Mouse (Mus musculus) stomach, postnatal 0 days (tissue): ENCODE results near the gene Txlna.

Experiments used
- CTCF ChIP-seq: IDR thresholded peaks from 2 replicates; pipeline ENCODE4 v1.5.1; 2016; ENCODE audit warnings: antibody characterized with exemption, low read depth, mild to moderate bottlenecking, moderate library complexity
- EP300 ChIP-seq: optimal IDR thresholded peaks from 2 replicates; pipeline ENCODE3; 2016; ENCODE audit warnings: antibody characterized with exemption

DNA sequence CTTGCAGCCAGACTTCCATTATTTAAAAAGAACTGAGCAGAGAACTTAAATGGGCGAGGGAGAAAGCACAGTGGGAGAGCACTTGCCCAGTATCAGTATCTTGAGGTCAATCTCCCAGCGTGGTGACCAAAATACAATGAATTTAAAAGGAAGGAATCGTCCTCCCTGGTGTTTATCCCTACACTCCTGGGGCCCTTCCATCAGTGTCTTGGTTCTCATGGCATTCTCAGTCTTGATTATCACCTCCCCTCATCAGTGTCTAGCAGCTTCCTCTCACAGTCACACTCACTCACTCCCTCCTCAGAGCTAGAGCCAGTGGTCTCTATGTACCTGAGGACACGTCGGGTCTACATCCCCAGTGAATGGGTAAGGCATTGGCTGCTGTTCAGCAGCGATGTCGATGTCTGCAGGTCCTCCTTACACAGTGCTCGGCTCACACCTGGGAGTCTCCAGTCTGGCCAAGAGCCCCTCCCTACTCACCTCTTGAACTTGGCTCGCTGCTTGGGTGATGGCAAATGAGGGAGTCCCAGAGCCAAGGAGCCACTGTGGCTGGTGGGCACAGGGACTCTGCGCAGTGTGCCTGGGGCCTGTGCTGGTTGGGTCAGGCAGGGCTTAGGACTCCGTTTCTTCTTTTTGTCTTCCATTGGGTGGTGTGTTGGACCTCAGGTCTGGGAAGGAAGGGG, 18.6 kb downstream of the Txlna start:
- TF ChIP-seq EP300 (no peak), CTCF (no peak)
